Mouse (Mus musculus): ENCODE data around the gene C1qtnf9.

The C1qtnf9 gene

GRCm38 (mm10) chr14:60796600-60797322, 28.8 kb downstream of the C1qtnf9 start:
- no peak for DNase-seq

- DNase-seq: no peak
Measured at GRCm38 (mm10) chr14:60797596-60797995, 29.7 kb downstream of the C1qtnf9 start.

- no peak for DNase-seq
Measured at GRCm38 (mm10) chr14:60798721-60799120, 30.8 kb downstream of the C1qtnf9 start.

DNA sequence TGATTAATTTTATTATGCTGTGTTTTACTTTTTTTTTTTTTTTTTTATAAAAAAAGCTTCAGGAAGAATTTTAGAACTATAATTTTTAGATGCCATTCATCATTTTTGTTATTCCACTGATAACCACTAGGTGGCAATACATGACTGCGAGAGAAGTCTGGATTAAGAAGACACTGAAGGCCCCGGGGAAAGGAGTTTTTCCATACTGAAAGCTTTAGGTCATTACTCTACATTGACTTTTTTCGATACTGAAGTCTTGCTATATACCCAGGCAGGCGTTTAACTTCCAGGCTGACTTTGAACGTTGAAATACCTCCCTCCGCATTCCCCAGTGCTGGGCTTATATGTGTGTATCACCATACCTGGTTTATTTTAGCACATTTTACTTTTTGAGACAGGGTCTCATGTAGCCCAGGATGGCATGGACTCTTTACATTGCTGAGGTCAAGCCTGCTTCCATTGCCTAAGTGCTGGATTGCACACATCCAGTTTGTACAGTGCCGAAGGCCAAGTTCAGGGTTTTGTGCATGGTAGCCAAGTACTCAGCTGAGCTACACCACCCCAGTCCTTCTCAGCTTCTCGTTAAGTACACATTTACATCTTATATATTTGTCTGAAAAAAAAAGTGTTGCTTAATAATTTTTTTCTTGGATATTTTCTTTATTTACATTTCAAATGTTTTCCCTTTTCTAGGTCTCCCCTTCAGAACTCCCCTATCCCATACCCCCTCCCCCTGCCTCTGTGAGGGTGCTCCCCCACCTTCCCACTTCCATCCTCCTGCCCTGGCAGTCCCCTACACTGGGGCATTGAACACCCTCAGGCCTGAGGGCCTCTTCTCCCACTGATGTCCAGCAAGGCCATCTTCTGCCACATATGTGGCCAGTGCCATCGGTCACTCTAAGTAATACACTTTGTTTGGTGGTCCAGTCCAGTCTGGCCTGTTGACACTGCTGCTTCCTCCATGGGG, 32.1 kb downstream of the C1qtnf9 start:
- DNase-seq: no peak

- DNase-seq: no peak
Measured at GRCm38 (mm10) chr14:60802026-60802425, 34.1 kb downstream of the C1qtnf9 start.

- no peak for DNase-seq
Measured at GRCm38 (mm10) chr14:60804978-60805377, 37.0 kb downstream of the C1qtnf9 start.

DNA sequence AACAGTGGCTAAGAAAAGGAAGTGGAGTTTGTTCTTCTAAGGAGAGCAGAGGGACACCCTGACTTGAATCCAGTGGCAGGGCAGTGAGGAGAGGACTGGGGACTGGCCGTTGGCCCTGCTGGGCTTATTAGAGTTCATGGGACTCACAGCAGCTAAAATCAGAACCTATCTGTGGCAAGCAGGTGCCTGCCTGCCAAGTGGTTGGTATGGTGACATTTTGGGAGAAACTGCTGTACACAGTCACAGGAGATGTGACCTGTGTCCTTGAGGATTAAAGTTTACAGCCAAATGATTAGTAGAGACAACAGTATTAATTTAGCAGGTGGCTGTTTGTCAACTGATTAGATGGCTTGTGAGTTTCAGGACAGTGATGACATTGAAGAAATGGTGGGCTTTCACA, 37.9 kb downstream of the C1qtnf9 start:
- DNase-seq: no peak

GRCm38 (mm10) chr14:60806891-60807344, 39.0 kb downstream of the C1qtnf9 start:
- no peak for DNase-seq

- DNase-seq: no peak
Measured at GRCm38 (mm10) chr14:60809881-60810280, 41.9 kb downstream of the C1qtnf9 start.

- DNase-seq: no peak
Measured at GRCm38 (mm10) chr14:60811547-60811946, 43.6 kb downstream of the C1qtnf9 start.

- no peak for DNase-seq
Measured at GRCm38 (mm10) chr14:60815098-60815497, 47.2 kb downstream of the C1qtnf9 start.

GRCm38 (mm10) chr14:60818045-60818444, 50.1 kb downstream of the C1qtnf9 start:
- no peak for DNase-seq

DNA sequence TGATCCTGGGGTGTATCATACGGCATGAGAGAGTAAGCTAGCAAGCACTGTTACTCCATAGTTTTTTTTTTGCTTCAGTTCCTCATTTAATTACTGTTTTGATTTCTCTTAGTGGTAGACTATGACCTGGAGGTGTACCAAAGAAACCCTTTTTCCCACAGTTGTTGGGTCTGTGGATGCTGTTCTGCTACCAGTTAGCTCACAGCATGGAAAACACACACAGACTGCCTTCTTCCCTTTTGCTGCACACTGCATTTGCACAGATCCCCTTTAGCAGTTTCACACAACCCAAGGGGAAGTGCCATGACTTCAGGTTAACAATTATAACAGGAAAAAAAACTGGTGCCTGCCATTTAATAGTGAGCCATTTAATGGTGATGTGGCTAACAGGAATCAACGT, 62.2 kb downstream of the C1qtnf9 start:
- DNase-seq: no peak
